Mouse (Mus musculus): ENCODE data around the gene Gm6614.
"Not testable (repeated sequence)": the region's sequence is repeated elsewhere in the genome, so short reads cannot be mapped to it uniquely, and the experiment has no call there.

Gene Gm6614

GRCm38 (mm10) chr6:142011364-142011955 lies at the start of gene Gm6614:
Gene Gm6614 (minus strand): TSS chr6:142011414.
- ATAC-seq (ENCODE audit: insufficient number of reproducible peaks, low FRiP score, low TSS enrichment), result no peak

GRCm38 (mm10) chr6:142058281-142058680 lies 47.1 kb upstream of the Gm6614 start:
- not testable (repeated sequence) for ATAC-seq (ENCODE audit: insufficient number of reproducible peaks, low FRiP score, low TSS enrichment)

DNA sequence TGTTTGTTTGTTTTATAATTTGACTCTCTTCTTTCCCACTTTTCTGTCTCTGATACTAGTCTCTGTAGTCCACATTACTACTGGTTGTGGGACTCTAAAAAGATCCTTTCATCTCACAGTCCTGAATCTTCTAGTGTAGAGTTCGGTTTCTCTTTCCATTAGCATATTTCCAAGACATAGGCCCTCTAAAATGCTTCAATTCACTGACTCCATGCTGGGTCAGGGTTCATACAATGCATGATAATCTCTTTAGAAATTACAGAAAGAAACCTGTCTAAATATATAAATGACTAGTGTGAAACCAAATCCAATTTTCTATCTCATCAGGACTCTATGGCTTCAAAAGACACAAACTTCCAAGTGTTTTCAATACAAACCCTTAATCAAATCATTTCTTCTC lies 36.5 kb upstream of the Gm6614 start:
- ATAC-seq (ENCODE audit: insufficient number of reproducible peaks, low FRiP score, low TSS enrichment), result no peak

GRCm38 (mm10) chr6:142045746-142046145 lies 34.5 kb upstream of the Gm6614 start:
- ATAC-seq (ENCODE audit: insufficient number of reproducible peaks, low FRiP score, low TSS enrichment), result no peak

GRCm38 (mm10) chr6:142041896-142042295 lies 30.7 kb upstream of the Gm6614 start:
- ATAC-seq (ENCODE audit: insufficient number of reproducible peaks, low FRiP score, low TSS enrichment), result no peak

DNA sequence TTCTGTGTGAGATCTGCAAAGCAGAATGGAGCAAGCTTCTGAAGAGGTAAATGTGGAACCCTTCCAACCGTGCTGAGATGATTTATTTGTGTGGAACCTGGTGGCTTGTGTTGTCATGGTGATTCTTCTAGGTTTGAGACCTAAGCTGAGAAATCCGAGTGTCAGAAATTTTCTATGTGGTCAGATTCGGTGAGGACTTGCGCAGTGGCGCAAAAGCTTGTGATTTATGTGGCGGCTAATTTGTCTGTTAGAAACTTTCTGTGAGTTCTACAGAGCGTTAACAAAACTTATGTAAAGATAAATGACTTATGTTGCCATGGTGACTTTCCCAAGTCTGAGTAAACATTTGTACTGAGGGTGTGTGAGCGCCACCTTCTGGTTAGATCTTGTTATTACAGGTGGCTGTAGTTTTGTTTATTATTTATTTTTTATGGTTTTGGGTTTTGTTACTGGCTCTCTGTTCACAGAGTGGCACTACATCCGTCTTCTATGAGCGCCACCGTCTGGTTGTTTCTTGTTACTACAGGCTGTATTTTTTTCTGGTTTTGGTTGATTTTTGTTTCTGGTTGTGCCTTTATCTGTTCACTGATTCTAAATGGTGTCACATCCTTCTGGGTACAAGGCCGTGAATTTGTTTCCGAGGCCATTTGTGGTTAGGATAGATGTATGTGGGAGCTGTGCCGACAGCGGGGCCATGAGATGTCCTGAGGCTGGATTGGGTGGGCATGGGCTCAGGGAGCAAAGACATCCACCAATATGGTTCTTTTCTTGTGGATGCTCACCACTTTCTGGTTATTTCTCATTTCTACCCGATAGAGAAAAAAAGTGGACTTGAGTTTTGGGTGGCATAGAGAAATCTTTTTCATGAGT lies 29.3 kb upstream of the Gm6614 start:
- ATAC-seq (ENCODE audit: insufficient number of reproducible peaks, low FRiP score, low TSS enrichment), result 0 out of 2 replicates have a peak, but pooled peaks have one; percentile 31

DNA sequence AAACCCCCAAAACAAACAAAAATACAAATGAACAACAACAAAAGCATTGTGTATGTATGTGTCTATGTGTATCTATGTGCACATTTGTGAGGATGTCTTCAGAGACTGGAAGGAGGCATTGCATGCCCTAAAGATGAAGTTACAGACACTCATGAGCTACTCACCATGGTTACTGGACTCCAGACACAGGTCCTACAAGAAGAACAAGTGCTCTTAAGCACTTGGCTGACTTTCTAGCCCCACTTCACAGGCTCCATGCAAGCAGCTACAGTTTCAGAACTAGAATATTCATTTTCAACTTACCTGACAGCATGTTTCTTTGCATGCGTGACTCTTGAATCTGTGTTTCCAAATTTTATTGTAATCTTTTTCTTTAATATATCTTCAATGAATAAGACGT lies 24.6 kb upstream of the Gm6614 start:
- no peak for ATAC-seq (ENCODE audit: insufficient number of reproducible peaks, low FRiP score, low TSS enrichment)

DNA sequence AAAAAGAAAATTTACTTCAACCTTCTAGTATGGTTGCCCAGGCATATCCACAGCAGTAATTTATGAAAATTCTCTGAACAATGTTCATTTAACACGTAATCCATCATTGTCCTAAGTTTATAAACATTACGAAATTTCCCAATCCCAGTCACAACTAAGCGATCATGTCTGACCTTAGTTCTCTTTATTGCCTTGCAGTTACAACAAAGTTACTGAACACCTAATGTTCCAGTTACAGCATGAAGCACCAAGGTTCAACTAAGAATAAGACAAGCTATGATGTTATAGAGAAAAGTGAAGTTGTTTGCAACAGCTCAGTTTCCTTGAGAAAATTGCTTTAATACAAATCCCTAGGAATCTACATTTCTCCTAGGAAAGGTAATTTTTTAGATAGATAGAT lies 10.5 kb upstream of the Gm6614 start:
- ATAC-seq (ENCODE audit: insufficient number of reproducible peaks, low FRiP score, low TSS enrichment), result no peak

- ATAC-seq (ENCODE audit: insufficient number of reproducible peaks, low FRiP score, low TSS enrichment), result no peak
These were observed 24.4 kb downstream of the Gm6614 start for GRCm38 (mm10) chr6:141986772-141987171.

DNA sequence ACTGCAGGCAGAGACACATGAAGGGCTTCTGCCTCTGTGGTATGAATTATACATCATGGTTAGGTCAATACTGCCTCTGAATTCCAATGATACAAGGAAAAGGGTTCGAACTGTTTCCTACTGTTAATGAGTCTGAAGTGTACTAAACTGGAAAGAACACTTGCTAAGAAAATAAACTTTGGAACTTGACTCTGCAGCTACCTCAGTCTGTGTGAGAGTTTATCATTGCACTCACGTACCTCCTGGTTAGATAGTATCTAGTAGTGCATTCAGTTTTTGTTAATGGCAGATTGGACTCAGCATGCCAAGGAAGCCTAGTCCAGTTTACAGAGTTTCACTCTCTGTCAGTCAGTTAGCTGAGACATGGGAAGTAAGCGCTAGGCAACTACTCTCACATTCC lies 26.6 kb downstream of the Gm6614 start:
- no peak for ATAC-seq (ENCODE audit: insufficient number of reproducible peaks, low FRiP score, low TSS enrichment)

DNA sequence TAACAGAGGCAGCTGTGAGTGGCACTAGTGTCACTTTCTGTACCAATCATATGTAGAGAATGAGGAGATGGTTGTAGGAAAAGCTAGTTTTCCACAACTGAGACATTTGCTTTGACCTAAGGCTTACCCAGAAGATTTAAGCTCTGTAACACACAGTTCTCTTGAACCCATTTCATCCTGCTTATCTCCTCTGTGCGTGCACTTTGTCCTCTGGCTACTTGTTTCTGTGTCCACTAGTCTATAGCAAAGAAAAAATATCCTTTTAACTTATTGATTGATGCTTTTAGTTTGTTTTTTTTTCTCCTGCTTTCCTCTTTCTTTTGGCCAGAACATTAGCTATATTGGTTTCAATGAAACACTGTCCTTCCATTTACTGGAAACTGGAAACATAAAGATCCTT lies 48.8 kb downstream of the Gm6614 start:
- ATAC-seq (ENCODE audit: insufficient number of reproducible peaks, low FRiP score, low TSS enrichment), result no peak

GRCm38 (mm10) chr6:141961861-141962260 lies 49.4 kb downstream of the Gm6614 start:
- no peak for ATAC-seq (ENCODE audit: insufficient number of reproducible peaks, low FRiP score, low TSS enrichment)

- ATAC-seq (ENCODE audit: insufficient number of reproducible peaks, low FRiP score, low TSS enrichment), result no peak
These were observed 50.7 kb downstream of the Gm6614 start for GRCm38 (mm10) chr6:141960482-141960881.

- ATAC-seq (ENCODE audit: insufficient number of reproducible peaks, low FRiP score, low TSS enrichment), result no peak
These were observed 64.4 kb downstream of the Gm6614 start, which contains the start of gene Slco1a1 for GRCm38 (mm10) chr6:141946862-141947261. Gene Slco1a1 (minus strand): TSS chr6:141946962.

- no peak for ATAC-seq (ENCODE audit: insufficient number of reproducible peaks, low FRiP score, low TSS enrichment)
These were observed 70.8 kb downstream of the Gm6614 start for GRCm38 (mm10) chr6:141940451-141940850.
